Mouse (Mus musculus) G1E-ER4 (cell line): ENCODE data around the gene Dlg2. TPM values are rescaled to one million over a fixed set of nuclear protein-coding genes. Genes with fewer than 3 reads are reported as not detected.

Source experiments
- GATA1 ChIP-seq: IDR thresholded peaks from one replicate; pipeline ENCODE4 v1.8.0; 2012; ENCODE audit warnings: low read length, inconsistent platforms
- polyA plus RNA-seq: library from polyadenylated mRNA; stranded (reverse); fragments of >175 nt; gene quantifications from 2 replicates; pipeline ENCODE4 v1.2.3, GENCODE M21; 2012

Gene Dlg2
- polyA plus RNA-seq, 1 experiment: not detected

- TF ChIP-seq GATA1: no peak
These were observed 1380.5 kb downstream of the Dlg2 start for GRCm38 (mm10) chr7:91856931-91857330.

GRCm38 (mm10) chr7:91862806-91863531, 1386.5 kb downstream of the Dlg2 start:
- no peak for TF ChIP-seq GATA1

GRCm38 (mm10) chr7:91868919-91869318, 1392.4 kb downstream of the Dlg2 start:
- TF ChIP-seq GATA1: no peak

GRCm38 (mm10) chr7:91876831-91877230, 1400.4 kb downstream of the Dlg2 start:
- no peak for TF ChIP-seq GATA1

- TF ChIP-seq GATA1: no peak
These were observed 1401.3 kb downstream of the Dlg2 start for GRCm38 (mm10) chr7:91877804-91878203.

GRCm38 (mm10) chr7:91886336-91886735, 1409.9 kb downstream of the Dlg2 start:
- TF ChIP-seq GATA1: no peak

GRCm38 (mm10) chr7:91893991-91894390, 1417.5 kb downstream of the Dlg2 start:
- TF ChIP-seq GATA1: no peak

- no peak for TF ChIP-seq GATA1
These were observed 1420.5 kb downstream of the Dlg2 start for GRCm38 (mm10) chr7:91896935-91897334.

GRCm38 (mm10) chr7:91897509-91897908, 1421.0 kb downstream of the Dlg2 start:
- no peak for TF ChIP-seq GATA1

- TF ChIP-seq GATA1: no peak
These were observed 1426.0 kb downstream of the Dlg2 start for GRCm38 (mm10) chr7:91902503-91902902.

- TF ChIP-seq GATA1: no peak
These were observed 1440.3 kb downstream of the Dlg2 start for GRCm38 (mm10) chr7:91916809-91917208.

GRCm38 (mm10) chr7:91919099-91919498, 1442.6 kb downstream of the Dlg2 start:
- no peak for TF ChIP-seq GATA1

GRCm38 (mm10) chr7:91919738-91920137, 1443.3 kb downstream of the Dlg2 start:
- no peak for TF ChIP-seq GATA1

GRCm38 (mm10) chr7:91934881-91935597, 1458.6 kb downstream of the Dlg2 start:
- TF ChIP-seq GATA1: no peak

- TF ChIP-seq GATA1: no peak
These were observed 1459.7 kb downstream of the Dlg2 start for GRCm38 (mm10) chr7:91936193-91936592.

GRCm38 (mm10) chr7:91943224-91943623, 1466.8 kb downstream of the Dlg2 start:
- TF ChIP-seq GATA1: no peak

GRCm38 (mm10) chr7:91955584-91955983, 1479.1 kb downstream of the Dlg2 start:
- TF ChIP-seq GATA1: no peak

- no peak for TF ChIP-seq GATA1
These were observed 1486.5 kb downstream of the Dlg2 start for GRCm38 (mm10) chr7:91962956-91963355.
